Mouse (Mus musculus): ENCODE results near the gene Cnbd2. TPM values are rescaled to one million over a fixed set of nuclear protein-coding genes. Genes with fewer than 3 reads are reported as not detected.
"Not testable (repeated sequence)": the region's sequence is repeated elsewhere in the genome, so short reads cannot be mapped to it uniquely, and the experiment has no call there.

Cnbd2 gene
- polyA plus RNA-seq, 1 experiment from 2014 or later = 3.4 TPM

- not testable (repeated sequence) for H3K27me3 ChIP-seq (ENCODE audit: control insufficient read depth, insufficient read depth, low read length); H3K4me1 ChIP-seq (ENCODE audit: control insufficient read depth, insufficient read depth, low read length); H3K4me2 ChIP-seq (ENCODE audit: low read depth, low read length); ATAC-seq (replicated peaks; ENCODE audit: insufficient number of reproducible peaks, low FRiP score, low TSS enrichment, low read depth); H3K36me3 ChIP-seq (replicated peaks; ENCODE audit: control insufficient read depth, insufficient read depth, low read depth, low read length); H3K9ac ChIP-seq (replicated peaks; ENCODE audit: low read length); H3K4me3 ChIP-seq (ENCODE audit: low read depth, low read length); DNase-seq (ENCODE audit: low spot score); H3K27ac ChIP-seq (replicated peaks; ENCODE audit: low read depth, low read length); H3K9me3 ChIP-seq (replicated peaks; ENCODE audit: control insufficient read depth, low read length)
- WGBS = 86% methylated on average over 4 of the region's 7 CpGs
Observed at GRCm38 (mm10) chr2:156411348-156411747, 99.2 kb downstream of the Cnbd2 start.

- 78% methylated on average over 2 of the region's 2 CpGs for WGBS
- Histone ChIP-seq H3K27me3 (ENCODE audit: control insufficient read depth, insufficient read depth, low read length) (peaks cover 3% of the 10 kb centered on the region), H3K4me2 (ENCODE audit: low read depth, low read length) (no peak overlapping the region), H3K36me3 (replicated peaks; ENCODE audit: control insufficient read depth, insufficient read depth, low read depth, low read length) (no peaks in the 10 kb centered on the region), H3K9ac (replicated peaks; ENCODE audit: low read length) (no peak overlapping the region), H3K4me3 (ENCODE audit: low read depth, low read length) (no peak overlapping the region), H3K4me1 (ENCODE audit: control insufficient read depth, insufficient read depth, low read length) (no peaks in the 10 kb centered on the region), H3K27ac (replicated peaks; ENCODE audit: low read depth, low read length) (no peak overlapping the region), H3K9me3 (replicated peaks; ENCODE audit: control insufficient read depth, low read length) (no peaks in the 10 kb centered on the region)
- ATAC-seq (replicated peaks; ENCODE audit: insufficient number of reproducible peaks, low FRiP score, low TSS enrichment, low read depth) (no peak), DNase-seq (ENCODE audit: low spot score) (no peak)
Observed at GRCm38 (mm10) chr2:156414996-156415395, 102.9 kb downstream of the Cnbd2 start.

- Histone ChIP-seq H3K4me1 (ENCODE audit: control insufficient read depth, insufficient read depth, low read length) (peaks cover 2% of the 10 kb centered on the region; the same call in 1 of the 2 replicates), H3K36me3 (replicated peaks; ENCODE audit: control insufficient read depth, insufficient read depth, low read depth, low read length) (no peaks in the 10 kb centered on the region), H3K9ac (replicated peaks; ENCODE audit: low read length) (no peak overlapping the region), H3K9me3 (replicated peaks; ENCODE audit: control insufficient read depth, low read length) (no peaks in the 10 kb centered on the region), H3K4me2 (ENCODE audit: low read depth, low read length) (no peak overlapping the region), H3K4me3 (ENCODE audit: low read depth, low read length) (no peak overlapping the region), H3K27ac (replicated peaks; ENCODE audit: low read depth, low read length) (no peak overlapping the region), H3K27me3 (ENCODE audit: control insufficient read depth, insufficient read depth, low read length) (peaks cover 9% of the 10 kb centered on the region)
- no peak for DNase-seq (ENCODE audit: low spot score)
- ATAC-seq (replicated peaks; ENCODE audit: insufficient number of reproducible peaks, low FRiP score, low TSS enrichment, low read depth) = no peak
- WGBS = 61% methylated on average over 5 of the region's 5 CpGs
Observed at GRCm38 (mm10) chr2:156415674-156416073, 103.6 kb downstream of the Cnbd2 start.

- Histone ChIP-seq H3K4me3 (ENCODE audit: low read depth, low read length) (no peak overlapping the region), H3K4me1 (ENCODE audit: control insufficient read depth, insufficient read depth, low read length) (peaks cover 2% of the 10 kb centered on the region; the same call in 1 of the 2 replicates), H3K4me2 (ENCODE audit: low read depth, low read length) (no peak overlapping the region), H3K27ac (replicated peaks; ENCODE audit: low read depth, low read length) (no peak overlapping the region), H3K36me3 (replicated peaks; ENCODE audit: control insufficient read depth, insufficient read depth, low read depth, low read length) (no peaks in the 10 kb centered on the region), H3K9me3 (replicated peaks; ENCODE audit: control insufficient read depth, low read length) (no peaks in the 10 kb centered on the region), H3K27me3 (ENCODE audit: control insufficient read depth, insufficient read depth, low read length) (peaks cover 12% of the 10 kb centered on the region), H3K9ac (replicated peaks; ENCODE audit: low read length) (no peak overlapping the region)
- DNase-seq (ENCODE audit: low spot score) (no peak), ATAC-seq (replicated peaks; ENCODE audit: insufficient number of reproducible peaks, low FRiP score, low TSS enrichment, low read depth) (no peak)
- WGBS = 67% methylated on average over 1 of the region's 1 CpGs
Observed at GRCm38 (mm10) chr2:156417194-156417593, 105.1 kb downstream of the Cnbd2 start.

GRCm38 (mm10) chr2:156418467-156418866 lies 106.4 kb downstream of the Cnbd2 start:
- Histone ChIP-seq H3K27me3 (ENCODE audit: control insufficient read depth, insufficient read depth, low read length) (peaks cover 15% of the 10 kb centered on the region), H3K9ac (replicated peaks; ENCODE audit: low read length) (no peak overlapping the region), H3K4me3 (ENCODE audit: low read depth, low read length) (no peak overlapping the region), H3K4me1 (ENCODE audit: control insufficient read depth, insufficient read depth, low read length) (peaks cover 2% of the 10 kb centered on the region; the same call in 1 of the 2 replicates), H3K36me3 (replicated peaks; ENCODE audit: control insufficient read depth, insufficient read depth, low read depth, low read length) (no peaks in the 10 kb centered on the region), H3K4me2 (ENCODE audit: low read depth, low read length) (no peak overlapping the region), H3K27ac (replicated peaks; ENCODE audit: low read depth, low read length) (no peak overlapping the region), H3K9me3 (replicated peaks; ENCODE audit: control insufficient read depth, low read length) (no peaks in the 10 kb centered on the region)
- WGBS = 86% methylated on average over 5 of the region's 5 CpGs
- DNase-seq (ENCODE audit: low spot score) (no peak), ATAC-seq (replicated peaks; ENCODE audit: insufficient number of reproducible peaks, low FRiP score, low TSS enrichment, low read depth) (no peak)

- no peak overlapping the region for H3K27ac ChIP-seq (replicated peaks; ENCODE audit: low read depth, low read length)
- peak overlapping the region; percentile 91 for H3K4me2 ChIP-seq (ENCODE audit: low read depth, low read length)
- H3K36me3 ChIP-seq (replicated peaks; ENCODE audit: control insufficient read depth, insufficient read depth, low read depth, low read length) = no peaks in the 10 kb centered on the region
- peaks cover 2% of the 10 kb centered on the region; the same call in 1 of the 2 replicates for H3K4me1 ChIP-seq (ENCODE audit: control insufficient read depth, insufficient read depth, low read length)
- no peak; the same call in 1 of the 2 replicates for ATAC-seq (replicated peaks; ENCODE audit: insufficient number of reproducible peaks, low FRiP score, low TSS enrichment, low read depth)
- DNase-seq (ENCODE audit: low spot score) = no peak
- H3K4me3 ChIP-seq (ENCODE audit: low read depth, low read length) = peak overlapping the region; percentile 65
- no peaks in the 10 kb centered on the region for H3K9me3 ChIP-seq (replicated peaks; ENCODE audit: control insufficient read depth, low read length)
- H3K9ac ChIP-seq (replicated peaks; ENCODE audit: low read length) = peak overlapping the region; percentile 73
- peaks cover 15% of the 10 kb centered on the region for H3K27me3 ChIP-seq (ENCODE audit: control insufficient read depth, insufficient read depth, low read length)
- 9% methylated on average over 14 of the region's 14 CpGs for WGBS
Observed at GRCm38 (mm10) chr2:156420327-156420693, 108.2 kb downstream of the Cnbd2 start.

GRCm38 (mm10) chr2:156420694-156421380 lies 108.7 kb downstream of the Cnbd2 start, which contains the start of gene Epb41l1:
Gene Epb41l1, plus strand, starts transcription at chr2:156420909.
- under 1% methylated on average over 66 of the region's 76 CpGs for WGBS

GRCm38 (mm10) chr2:156421381-156422110 lies 109.4 kb downstream of the Cnbd2 start:
- ATAC-seq (replicated peaks; ENCODE audit: insufficient number of reproducible peaks, low FRiP score, low TSS enrichment, low read depth) (peak; percentile 73), DNase-seq (ENCODE audit: low spot score) (peak; percentile 42)
- peak overlapping the region; percentile 91 for H3K4me2 ChIP-seq (ENCODE audit: low read depth, low read length)
- H3K4me1 ChIP-seq (ENCODE audit: control insufficient read depth, insufficient read depth, low read length) = peaks cover 2% of the 10 kb centered on the region; the same call in 1 of the 2 replicates
- no peaks in the 10 kb centered on the region for H3K9me3 ChIP-seq (replicated peaks; ENCODE audit: control insufficient read depth, low read length)
- H3K27me3 ChIP-seq (ENCODE audit: control insufficient read depth, insufficient read depth, low read length) = peaks cover 15% of the 10 kb centered on the region
- peak overlapping the region; percentile 65 for H3K4me3 ChIP-seq (ENCODE audit: low read depth, low read length)
- peak overlapping the region; percentile 73 for H3K9ac ChIP-seq (replicated peaks; ENCODE audit: low read length)
- WGBS = 1% methylated on average over 36 of the region's 36 CpGs
- no peaks in the 10 kb centered on the region for H3K36me3 ChIP-seq (replicated peaks; ENCODE audit: control insufficient read depth, insufficient read depth, low read depth, low read length)
- 0 out of 2 replicates have a peak overlapping the region, but pooled peaks have one; percentile 20 for H3K27ac ChIP-seq (replicated peaks; ENCODE audit: low read depth, low read length)

More at GRCm38 (mm10) chr2:156420694-156421380, 108.7 kb downstream of the Cnbd2 start, which contains the start of gene Epb41l1:
- peak within 1 kb of the TSS; percentile 73 for H3K9ac ChIP-seq (replicated peaks; ENCODE audit: low read length)
- peaks cover 15% of the 10 kb centered on the region for H3K27me3 ChIP-seq (ENCODE audit: control insufficient read depth, insufficient read depth, low read length)
- no peaks in the 10 kb centered on the region for H3K9me3 ChIP-seq (replicated peaks; ENCODE audit: control insufficient read depth, low read length)
- peak within 1 kb of the TSS; percentile 91 for H3K4me2 ChIP-seq (ENCODE audit: low read depth, low read length)
- H3K27ac ChIP-seq (replicated peaks; ENCODE audit: low read depth, low read length) = peak within 1 kb of the TSS; percentile 20; the same call in 1 of the 2 replicates
- ATAC-seq (replicated peaks; ENCODE audit: insufficient number of reproducible peaks, low FRiP score, low TSS enrichment, low read depth) (peak; percentile 68), DNase-seq (ENCODE audit: low spot score) (peak; percentile 68)
- no peaks in the 10 kb centered on the region for H3K36me3 ChIP-seq (replicated peaks; ENCODE audit: control insufficient read depth, insufficient read depth, low read depth, low read length)
- H3K4me3 ChIP-seq (ENCODE audit: low read depth, low read length) = peak within 1 kb of the TSS; percentile 65
- H3K4me1 ChIP-seq (ENCODE audit: control insufficient read depth, insufficient read depth, low read length) = peaks cover 2% of the 10 kb centered on the region; the same call in 1 of the 2 replicates

All from embryonic facial prominence, embryonic 11.5 days (tissue).